Mouse (Mus musculus) heart, embryonic 11.5 days (tissue): ENCODE results near the gene Eml1. TPM values are rescaled to one million over a fixed set of nuclear protein-coding genes. Genes with fewer than 3 reads are reported as not detected.
A peak's percentile ranks its signal among the peaks of the same experiment; 100 is the strongest.

Experiments used
- ATAC-seq: fragments of 200-750 bp; cut with Nextera tagmentation; replicated peaks from 2 replicates; pipeline ENCODE4 v1.8.0; 2017; ENCODE audit warnings: moderate library complexity; ENCODE audit not compliant: insufficient number of reproducible peaks, low FRiP score, low TSS enrichment
- H3K27ac ChIP-seq: fragments of 300-500 bp; sonication (generic); 2 replicates; pipeline ENCODE4 v1.5.1; 2014; ENCODE audit warnings: mild to moderate bottlenecking, low read depth, low read length
- H3K27me3 ChIP-seq: fragments of 300-500 bp; sonication (generic); 2 replicates; pipeline ENCODE4 v1.6.1; 2014; ENCODE audit warnings: mild to moderate bottlenecking, low read length, mixed read lengths; ENCODE audit not compliant: control insufficient read depth, insufficient read depth
- H3K36me3 ChIP-seq: fragments of 300-500 bp; sonication (generic); 2 replicates; pipeline ENCODE4 v1.6.1; 2014; ENCODE audit warnings: mild to moderate bottlenecking, low read length, moderate library complexity, mixed read lengths; ENCODE audit not compliant: control insufficient read depth, insufficient read depth
- H3K4me1 ChIP-seq: fragments of 300-500 bp; sonication (generic); 2 replicates; pipeline ENCODE4 v1.6.1; 2014; ENCODE audit warnings: low read length; ENCODE audit not compliant: control insufficient read depth, insufficient read depth
- H3K4me2 ChIP-seq: fragments of 300-500 bp; sonication (generic); 2 replicates; pipeline ENCODE4 v1.6.1; 2014; ENCODE audit warnings: mild to moderate bottlenecking, moderate library complexity
- H3K4me3 ChIP-seq: fragments of 300-500 bp; sonication (generic); 2 replicates; pipeline ENCODE4 v1.5.1; 2014; ENCODE audit warnings: low read depth, low read length
- H3K9ac ChIP-seq: fragments of 300-500 bp; sonication (generic); 2 replicates; pipeline ENCODE4 v1.6.1; 2014; ENCODE audit warnings: mild to moderate bottlenecking, low read depth, low read length, moderate library complexity
- H3K9me3 ChIP-seq: fragments of 300-500 bp; sonication (generic); replicated peaks from 2 replicates; pipeline ENCODE4 v1.6.1; 2016; ENCODE audit warnings: low read length; ENCODE audit not compliant: control insufficient read depth
- WGBS: fragments of 180-500 bp; shearing (Covaris S2); extraction: QIAGEN DNeasy Blood & Tissue Kit; methylation state at CpG from one replicate; pipeline ENCODE4 v1.1.7; 2014; ENCODE audit not compliant: insufficient replicate concordance; 5-methylcytosine and 5-hydroxymethylcytosine counted together
- polyA plus RNA-seq: library from polyadenylated mRNA; unstranded; fragments of >200 nt; fragmentation: Nextera tagmentation; extraction: Ambion mirVana; gene quantifications from 2 replicates; pipeline ENCODE4 v1.2.1, GENCODE M21; 2014

Eml1 gene
- polyA plus RNA-seq, 1 experiment from 2014 or later = 48.3 TPM

DNA sequence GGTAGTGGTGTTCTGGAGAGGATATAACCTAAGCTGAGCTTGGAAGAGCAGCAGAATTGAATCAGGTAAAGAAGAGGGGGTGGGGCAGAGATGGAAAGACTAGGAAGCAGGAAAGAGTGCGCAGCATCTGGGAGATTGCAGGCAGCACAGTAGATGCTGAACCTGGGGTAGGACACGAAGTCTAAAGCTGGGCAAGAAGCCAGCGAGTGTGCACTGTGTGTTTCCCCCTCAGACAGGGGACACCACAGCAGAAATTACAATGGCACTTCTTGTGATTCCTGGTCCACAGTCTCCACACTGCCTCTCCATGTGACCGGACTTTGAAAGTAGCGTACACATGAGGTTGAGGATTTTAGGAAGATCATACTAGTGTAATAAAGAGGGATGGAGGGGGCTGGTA, 79.8 kb downstream of the Eml1 start:
- no peak overlapping the region for H3K4me2 ChIP-seq
- H3K27me3 ChIP-seq = no peaks in the 10 kb centered on the region
- ATAC-seq = no peak
- WGBS = 72% methylated on average over 5 of the region's 5 CpGs
- H3K9me3 ChIP-seq = no peaks in the 10 kb centered on the region
- peaks cover 12% of the 10 kb centered on the region; the same call in 1 of the 2 replicates for H3K4me1 ChIP-seq
- no peaks in the 10 kb centered on the region for H3K36me3 ChIP-seq
- H3K4me3 ChIP-seq = no peak overlapping the region
- H3K27ac ChIP-seq = no peak overlapping the region
- H3K9ac ChIP-seq = no peak overlapping the region

DNA sequence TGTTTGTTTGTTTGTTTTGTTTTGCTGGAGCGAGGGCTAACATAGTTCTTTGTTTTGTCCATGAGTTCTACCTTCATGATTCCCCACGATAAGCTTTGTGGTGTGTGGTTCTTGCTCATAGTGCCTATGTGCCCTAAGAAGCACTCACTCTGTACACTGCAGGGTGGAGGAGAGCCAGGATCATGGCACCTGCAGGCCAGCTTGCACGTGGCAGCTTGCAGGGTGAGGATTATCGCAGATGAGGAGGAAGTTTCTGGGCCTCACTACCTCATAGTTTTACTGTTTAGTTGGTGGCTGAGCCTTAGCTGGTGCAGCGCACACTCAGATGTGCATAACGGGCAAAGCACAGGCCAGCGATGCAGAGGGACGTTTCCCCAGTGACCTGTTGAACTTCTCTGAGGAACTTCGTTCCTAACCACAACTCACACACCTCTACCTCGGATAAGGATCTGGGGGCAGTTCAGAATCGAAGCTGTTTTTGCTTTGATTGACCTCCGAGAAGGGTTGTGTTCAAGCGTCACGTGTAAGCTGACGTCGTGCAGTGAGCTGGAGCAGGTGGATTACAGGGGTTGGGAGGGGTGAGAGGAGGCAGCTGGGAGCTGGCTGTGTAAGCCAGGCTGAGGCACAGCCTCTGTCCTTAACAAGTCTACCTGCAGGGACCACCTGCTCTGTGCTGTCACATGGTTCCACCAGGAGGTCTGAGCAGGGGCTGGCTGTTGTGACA, 81.6 kb downstream of the Eml1 start:
- Histone ChIP-seq H3K9me3 (no peaks in the 10 kb centered on the region), H3K4me1 (peaks cover 12% of the 10 kb centered on the region; the same call in 1 of the 2 replicates), H3K4me2 (no peak overlapping the region), H3K36me3 (no peaks in the 10 kb centered on the region), H3K4me3 (no peak overlapping the region), H3K27me3 (no peaks in the 10 kb centered on the region), H3K27ac (no peak overlapping the region), H3K9ac (no peak overlapping the region)
- ATAC-seq = no peak
- 65% methylated on average over 16 of the region's 16 CpGs for WGBS

DNA sequence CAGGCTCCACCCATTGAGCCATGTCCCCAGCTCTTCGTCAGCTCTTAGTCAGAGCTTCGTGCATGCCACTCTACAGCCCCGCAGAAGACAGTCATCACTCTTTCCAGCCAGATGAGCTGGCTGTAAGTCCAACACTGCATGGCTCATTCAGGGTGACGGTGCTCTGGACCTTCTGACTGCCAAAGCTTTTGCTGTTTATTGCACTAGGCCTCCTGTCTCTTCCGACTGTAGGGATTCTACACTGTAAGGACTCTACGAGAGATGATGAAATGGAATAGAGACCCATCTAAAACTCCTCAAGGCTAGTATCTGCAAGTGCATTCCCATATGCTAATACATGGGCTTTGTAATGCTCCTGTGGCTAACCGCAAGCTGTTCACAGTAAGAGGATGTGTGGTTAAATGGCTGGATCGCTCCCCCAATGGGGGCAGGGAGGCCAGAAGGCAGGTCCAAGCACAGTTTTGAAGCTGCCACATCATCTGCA, 82.8 kb downstream of the Eml1 start:
- Histone ChIP-seq H3K4me3 (no peak overlapping the region), H3K4me1 (peaks cover 12% of the 10 kb centered on the region; the same call in 1 of the 2 replicates), H3K4me2 (no peak overlapping the region), H3K9me3 (no peaks in the 10 kb centered on the region), H3K27me3 (no peaks in the 10 kb centered on the region), H3K36me3 (no peaks in the 10 kb centered on the region), H3K27ac (no peak overlapping the region), H3K9ac (no peak overlapping the region)
- 77% methylated on average over 8 of the region's 8 CpGs for WGBS
- no peak for ATAC-seq

DNA sequence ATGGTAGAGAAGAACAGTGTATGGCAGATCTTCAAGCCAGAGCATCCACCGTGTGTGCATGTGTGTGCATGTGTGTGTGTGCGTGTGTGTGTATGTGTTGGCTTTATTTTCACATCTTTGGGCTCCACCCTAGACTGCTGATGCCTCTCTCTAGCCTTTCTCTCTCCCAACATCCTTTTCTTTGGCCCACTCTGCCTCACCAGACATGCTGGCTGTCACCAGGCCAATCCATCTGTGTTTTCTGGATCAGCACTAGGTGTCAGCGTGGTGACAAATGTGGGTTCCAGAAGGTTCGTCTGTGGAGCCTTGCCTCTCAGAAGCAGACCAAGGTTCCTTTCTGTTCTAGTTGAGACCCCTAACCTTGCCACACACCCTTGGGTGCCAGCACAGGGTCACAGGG, 84.2 kb downstream of the Eml1 start:
- peaks cover 12% of the 10 kb centered on the region; the same call in 1 of the 2 replicates for H3K4me1 ChIP-seq
- no peaks in the 10 kb centered on the region for H3K27me3 ChIP-seq
- WGBS = 69% methylated on average over 4 of the region's 4 CpGs
- H3K9me3 ChIP-seq = no peaks in the 10 kb centered on the region
- no peak overlapping the region for H3K27ac ChIP-seq
- H3K4me2 ChIP-seq = no peak overlapping the region
- no peak overlapping the region for H3K9ac ChIP-seq
- H3K4me3 ChIP-seq = no peak overlapping the region
- no peaks in the 10 kb centered on the region for H3K36me3 ChIP-seq
- no peak for ATAC-seq

DNA sequence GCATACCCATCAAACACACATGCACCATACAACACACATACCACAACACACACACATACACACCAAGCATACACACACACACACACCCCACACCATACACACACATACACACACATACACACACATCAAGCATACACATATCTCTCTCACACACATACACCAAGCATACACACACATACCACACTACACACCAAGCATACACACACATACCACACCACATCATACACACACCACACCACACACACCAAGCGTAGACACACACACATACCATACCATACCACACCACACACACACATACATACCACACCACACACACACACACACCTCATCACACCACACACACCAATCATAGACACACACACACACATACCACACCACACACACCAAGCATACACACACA, 102.1 kb downstream of the Eml1 start:
- ATAC-seq = 0 out of 2 replicates have a peak, but pooled peaks have one; percentile 10
- no peaks in the 10 kb centered on the region; the same call in 1 of the 2 replicates for H3K4me1 ChIP-seq
- H3K9ac ChIP-seq = no peak overlapping the region
- WGBS = 92% methylated on average over 1 of the region's 1 CpGs
- no peak overlapping the region for H3K4me2 ChIP-seq
- H3K4me3 ChIP-seq = no peak overlapping the region
- no peaks in the 10 kb centered on the region for H3K36me3 ChIP-seq
- no peak overlapping the region for H3K27ac ChIP-seq
- no peaks in the 10 kb centered on the region for H3K27me3 ChIP-seq
- no peaks in the 10 kb centered on the region for H3K9me3 ChIP-seq

DNA sequence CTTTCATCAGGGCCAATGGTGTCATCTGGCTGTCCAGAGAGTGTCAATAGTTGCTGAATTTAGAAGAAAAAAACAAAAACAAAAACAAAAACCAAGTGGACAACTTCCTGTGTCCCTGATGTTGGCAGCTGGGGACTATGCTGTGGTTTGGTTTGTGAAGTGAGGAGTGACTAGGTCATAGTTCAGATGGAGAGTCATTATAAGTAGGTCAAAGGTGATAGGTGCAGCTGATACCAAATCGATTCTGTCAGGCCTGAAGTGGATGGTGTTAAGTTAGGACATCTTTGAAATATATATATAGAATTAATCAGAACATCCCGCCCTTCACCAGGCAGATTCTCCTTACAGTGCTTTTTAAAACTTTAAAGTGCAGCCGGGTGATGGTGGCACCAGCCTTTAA, 103.7 kb downstream of the Eml1 start:
- Histone ChIP-seq H3K9ac (no peak overlapping the region), H3K36me3 (no peaks in the 10 kb centered on the region)
- ATAC-seq = no peak

DNA sequence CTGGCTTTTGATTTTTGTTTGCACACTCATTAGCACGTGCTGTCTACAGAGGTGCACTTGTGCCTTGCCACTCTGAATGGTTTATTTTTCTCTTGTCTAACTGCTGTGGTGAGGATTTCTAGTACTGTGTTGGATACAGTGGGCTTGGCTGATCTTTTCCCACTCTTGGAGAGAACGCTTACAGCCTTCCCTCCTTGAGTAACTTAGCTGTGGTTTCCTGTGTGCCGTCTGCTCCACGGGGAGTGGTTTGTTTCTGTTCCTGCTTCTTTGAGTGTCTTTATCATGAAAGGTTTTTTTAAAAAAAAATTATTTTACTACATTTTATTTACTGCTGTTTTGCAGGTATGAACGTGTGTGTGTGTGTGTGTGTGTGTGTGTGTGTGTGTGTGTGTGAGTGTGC, 108.0 kb downstream of the Eml1 start:
- Histone ChIP-seq H3K4me2 (no peak overlapping the region), H3K27ac (no peak overlapping the region), H3K4me3 (no peak overlapping the region), H3K36me3 (no peaks in the 10 kb centered on the region), H3K9me3 (no peaks in the 10 kb centered on the region), H3K4me1 (peaks cover 11% of the 10 kb centered on the region; the same call in 1 of the 2 replicates), H3K27me3 (no peaks in the 10 kb centered on the region), H3K9ac (no peak overlapping the region)
- 69% methylated on average over 5 of the region's 5 CpGs for WGBS
- no peak for ATAC-seq

More for the DNA sequence above, 103.7 kb downstream of the Eml1 start:
- Histone ChIP-seq H3K4me3 (no peak overlapping the region), H3K27ac (no peak overlapping the region), H3K4me2 (no peak overlapping the region), H3K4me1 (no peaks in the 10 kb centered on the region), H3K9me3 (no peaks in the 10 kb centered on the region), H3K27me3 (no peaks in the 10 kb centered on the region)
- WGBS = 71% methylated on average over 3 of the region's 3 CpGs

DNA sequence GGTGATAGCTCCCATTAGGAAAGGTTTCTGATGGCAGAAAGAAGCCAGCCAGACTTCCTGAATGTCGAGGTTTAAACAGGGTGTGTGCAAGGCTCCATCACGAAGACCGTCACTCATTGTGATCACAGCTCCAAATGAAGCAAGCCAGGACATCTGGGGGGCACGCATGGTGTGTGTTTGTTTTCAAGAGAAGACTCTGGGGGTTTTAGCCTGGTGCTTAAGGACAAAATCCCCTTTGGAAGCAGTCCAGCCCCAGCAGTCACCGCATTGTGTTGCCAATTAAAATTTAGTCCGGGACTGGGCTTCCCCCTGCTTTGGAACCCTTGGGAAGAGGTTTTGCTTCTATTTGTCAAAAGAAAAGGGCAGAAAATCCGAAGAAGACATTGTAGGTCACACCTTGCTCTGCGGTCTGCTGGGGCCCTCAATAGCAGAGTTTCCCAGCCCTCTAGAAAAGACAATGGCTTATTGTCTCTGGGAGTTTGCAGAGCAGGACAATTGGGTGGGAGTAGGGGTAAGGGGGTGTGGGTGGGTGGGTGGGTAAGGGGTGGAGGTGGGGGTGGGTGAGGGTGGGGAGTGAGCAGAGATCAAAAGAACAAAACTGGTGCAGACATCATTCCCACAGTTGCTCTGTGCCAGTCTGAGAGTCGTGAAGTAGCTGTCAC, 110.1 kb downstream of the Eml1 start:
- peaks cover 13% of the 10 kb centered on the region for H3K4me1 ChIP-seq
- no peak overlapping the region for H3K4me3 ChIP-seq
- H3K9me3 ChIP-seq = no peaks in the 10 kb centered on the region
- no peak overlapping the region for H3K27ac ChIP-seq
- WGBS = 37% methylated on average over 9 of the region's 9 CpGs
- H3K27me3 ChIP-seq = no peaks in the 10 kb centered on the region
- H3K9ac ChIP-seq = no peak overlapping the region
- H3K36me3 ChIP-seq = no peaks in the 10 kb centered on the region
- no peak for ATAC-seq
- no peak overlapping the region for H3K4me2 ChIP-seq
